Mouse (Mus musculus) embryonic facial prominence, embryonic 12.5 days (tissue): ENCODE data around the gene Olfr1255. TPM values are rescaled to one million over a fixed set of nuclear protein-coding genes. Genes with fewer than 3 reads are reported as not detected.

Source experiments
- ATAC-seq: fragments of 200-750 bp; cut with Nextera tagmentation; 2 replicates; pipeline ENCODE4 v1.8.0; 2017; ENCODE audit not compliant: insufficient number of reproducible peaks, insufficient read depth, low FRiP score, low TSS enrichment
- H3K27ac ChIP-seq: fragments of 300-500 bp; sonication (generic); 2 replicates; pipeline ENCODE4 v1.5.1; 2016; ENCODE audit warnings: mild to moderate bottlenecking
- H3K27me3 ChIP-seq: fragments of 300-500 bp; sonication (generic); 2 replicates; pipeline ENCODE4 v1.6.1; 2016; ENCODE audit warnings: mild to moderate bottlenecking, moderate library complexity
- H3K36me3 ChIP-seq: fragments of 300-500 bp; sonication (generic); 2 replicates; pipeline ENCODE4 v1.6.1; 2016; ENCODE audit warnings: mild to moderate bottlenecking
- H3K4me1 ChIP-seq: fragments of 300-500 bp; sonication (generic); 2 replicates; pipeline ENCODE4 v1.6.1; 2016
- H3K4me2 ChIP-seq: fragments of 300-500 bp; sonication (generic); replicated peaks from 2 replicates; pipeline ENCODE4 v1.6.1; 2016; ENCODE audit warnings: mild to moderate bottlenecking, moderate library complexity
- H3K4me3 ChIP-seq: fragments of 300-500 bp; sonication (generic); 2 replicates; pipeline ENCODE4 v1.5.1; 2016; ENCODE audit warnings: mild to moderate bottlenecking
- H3K9ac ChIP-seq: fragments of 300-500 bp; sonication (generic); 2 replicates; pipeline ENCODE4 v1.6.1; 2016; ENCODE audit warnings: mild to moderate bottlenecking, moderate library complexity
- H3K9me3 ChIP-seq: fragments of 300-500 bp; sonication (generic); 2 replicates; pipeline ENCODE4 v1.6.1; 2016; ENCODE audit warnings: mild to moderate bottlenecking, moderate library complexity
- WGBS: fragments of 180-500 bp; shearing (Covaris S2); methylation state at CpG from one replicate; pipeline ENCODE4 v1.1.7; 2016; 5-methylcytosine and 5-hydroxymethylcytosine counted together
- polyA plus RNA-seq: library from polyadenylated mRNA; unstranded; fragments of >200 nt; fragmentation: Nextera tagmentation; extraction: Ambion mirVana; gene quantifications from 2 replicates; pipeline ENCODE4 v1.2.1, GENCODE M21; 2016

The Olfr1255 gene
- not detected in 2 replicates for polyA plus RNA-seq

- WGBS = 78% methylated on average over 3 of the region's 3 CpGs
- H3K9ac ChIP-seq = no peak within 1 kb of the TSS
- no peak for ATAC-seq
Measured at GRCm38 (mm10) chr2:89811751-89812150, at the start of gene Olfr1255. TSS of gene Olfr1255 (plus strand) at chr2:89812051.

GRCm38 (mm10) chr2:89793519-89793918 is 18.3 kb upstream of the Olfr1255 start, which contains the start of gene Olfr1254:
TSS of gene Olfr1254 (minus strand) at chr2:89793619.
- Histone ChIP-seq H3K36me3 (no peaks in the 10 kb centered on the region), H3K27me3 (no peaks in the 10 kb centered on the region), H3K9ac (no peak within 1 kb of the TSS), H3K4me2 (no peak within 1 kb of the TSS), H3K9me3 (no peaks in the 10 kb centered on the region), H3K4me3 (no peak within 1 kb of the TSS), H3K27ac (no peak within 1 kb of the TSS), H3K4me1 (no peaks in the 10 kb centered on the region)
- no peak for ATAC-seq

More at GRCm38 (mm10) chr2:89811751-89812150, at the start of gene Olfr1255:
- H3K4me1 ChIP-seq = no peaks in the 10 kb centered on the region
- no peaks in the 10 kb centered on the region for H3K27me3 ChIP-seq
- H3K9me3 ChIP-seq = no peaks in the 10 kb centered on the region
- H3K36me3 ChIP-seq = no peaks in the 10 kb centered on the region
- no peak within 1 kb of the TSS for H3K4me3 ChIP-seq
- no peak within 1 kb of the TSS for H3K27ac ChIP-seq
- H3K4me2 ChIP-seq = no peak within 1 kb of the TSS

GRCm38 (mm10) chr2:89799583-89799982 is 12.3 kb upstream of the Olfr1255 start:
- Histone ChIP-seq H3K4me2 (no peak overlapping the region), H3K9ac (no peak overlapping the region), H3K27ac (no peak overlapping the region), H3K4me3 (no peak overlapping the region), H3K36me3 (no peaks in the 10 kb centered on the region), H3K27me3 (no peaks in the 10 kb centered on the region), H3K4me1 (no peaks in the 10 kb centered on the region), H3K9me3 (no peaks in the 10 kb centered on the region)
- WGBS = 86% methylated on average over 3 of the region's 3 CpGs
- ATAC-seq = no peak

- Histone ChIP-seq H3K9me3 (no peaks in the 10 kb centered on the region), H3K27ac (no peak overlapping the region), H3K36me3 (no peaks in the 10 kb centered on the region), H3K27me3 (no peaks in the 10 kb centered on the region), H3K4me1 (no peaks in the 10 kb centered on the region), H3K4me2 (no peak overlapping the region), H3K9ac (no peak overlapping the region), H3K4me3 (no peak overlapping the region)
- 81% methylated on average over 2 of the region's 2 CpGs for WGBS
- ATAC-seq = no peak
Measured at GRCm38 (mm10) chr2:89810751-89811150, 1.1 kb upstream of the Olfr1255 start.

- H3K4me2 ChIP-seq = no peak overlapping the region
- no peaks in the 10 kb centered on the region for H3K4me1 ChIP-seq
- 74% methylated on average over 1 of the region's 1 CpGs for WGBS
- no peak overlapping the region for H3K9ac ChIP-seq
- no peak overlapping the region for H3K27ac ChIP-seq
- H3K27me3 ChIP-seq = no peaks in the 10 kb centered on the region
- H3K4me3 ChIP-seq = no peak overlapping the region
- 0 out of 2 replicates have a peak, but pooled peaks cover 4% of the 10 kb centered on the region for H3K9me3 ChIP-seq
- ATAC-seq = no peak
- no peaks in the 10 kb centered on the region for H3K36me3 ChIP-seq
Measured at GRCm38 (mm10) chr2:89820216-89820615, 8.4 kb downstream of the Olfr1255 start.

GRCm38 (mm10) chr2:89841455-89841854 is 29.6 kb downstream of the Olfr1255 start, which contains the start of gene Olfr1256:
TSS of gene Olfr1256 (minus strand) at chr2:89841555.
- H3K9me3 ChIP-seq = no peaks in the 10 kb centered on the region
- H3K4me3 ChIP-seq = no peak within 1 kb of the TSS
- no peaks in the 10 kb centered on the region for H3K36me3 ChIP-seq
- no peak within 1 kb of the TSS for H3K9ac ChIP-seq
- no peaks in the 10 kb centered on the region for H3K27me3 ChIP-seq
- no peak for ATAC-seq
- no peaks in the 10 kb centered on the region for H3K4me1 ChIP-seq
- H3K27ac ChIP-seq = no peak within 1 kb of the TSS
- WGBS = 62% methylated on average over 2 of the region's 2 CpGs
- H3K4me2 ChIP-seq = no peak within 1 kb of the TSS

GRCm38 (mm10) chr2:89848105-89848504 is 36.3 kb downstream of the Olfr1255 start, which contains the start of gene Olfr48:
TSS of gene Olfr48 (minus strand) at chr2:89848205.
- Histone ChIP-seq H3K4me1 (no peaks in the 10 kb centered on the region), H3K27ac (no peak within 1 kb of the TSS), H3K36me3 (no peaks in the 10 kb centered on the region), H3K9ac (no peak within 1 kb of the TSS), H3K9me3 (no peaks in the 10 kb centered on the region), H3K4me2 (no peak within 1 kb of the TSS), H3K27me3 (no peaks in the 10 kb centered on the region), H3K4me3 (no peak within 1 kb of the TSS)
- WGBS = 84% methylated on average over 5 of the region's 5 CpGs
- ATAC-seq = no peak

- no peak overlapping the region for H3K27ac ChIP-seq
- H3K27me3 ChIP-seq = no peaks in the 10 kb centered on the region
- no peaks in the 10 kb centered on the region for H3K36me3 ChIP-seq
- H3K9me3 ChIP-seq = no peaks in the 10 kb centered on the region
- WGBS = 81% methylated on average over 1 of the region's 1 CpGs
- no peak overlapping the region for H3K4me3 ChIP-seq
- H3K9ac ChIP-seq = no peak overlapping the region
- ATAC-seq = no peak
- no peaks in the 10 kb centered on the region for H3K4me1 ChIP-seq
- no peak overlapping the region for H3K4me2 ChIP-seq
Measured at GRCm38 (mm10) chr2:89849230-89849629, 37.4 kb downstream of the Olfr1255 start.

Other genes starting within 250 kb of the Olfr1255 start
- not detected in 2 replicates for gene Olfr1245, start 233.6 kb upstream of the Olfr1255 start, polyA plus RNA-seq
- gene Olfr1246, start 218.9 kb upstream of the Olfr1255 start, polyA plus RNA-seq = not detected in 2 replicates
- not detected in 2 replicates for gene Olfr1247, start 197.9 kb upstream of the Olfr1255 start, polyA plus RNA-seq
- gene Olfr1248, start 193.8 kb upstream of the Olfr1255 start, polyA plus RNA-seq = not detected in 2 replicates
- gene Olfr1249, start 177.1 kb upstream of the Olfr1255 start, polyA plus RNA-seq = not detected in 2 replicates
- not detected in 2 replicates for gene Olfr1250, start 150.6 kb upstream of the Olfr1255 start, polyA plus RNA-seq
- gene Olfr1251, start 140.1 kb upstream of the Olfr1255 start, polyA plus RNA-seq = not detected in 2 replicates
- not detected in 2 replicates for gene Olfr1252, start 87.0 kb upstream of the Olfr1255 start, polyA plus RNA-seq
- not detected in 2 replicates for gene Olfr1253, start 55.0 kb upstream of the Olfr1255 start, polyA plus RNA-seq
- not detected in 2 replicates for gene Olfr1254, start 18.4 kb upstream of the Olfr1255 start, polyA plus RNA-seq
- gene Olfr1256, start 29.5 kb downstream of the Olfr1255 start, polyA plus RNA-seq = not detected in 2 replicates
- gene Olfr48, start 36.2 kb downstream of the Olfr1255 start, polyA plus RNA-seq = not detected in 2 replicates
- not detected in 2 replicates for gene Olfr1257, start 66.4 kb downstream of the Olfr1255 start, polyA plus RNA-seq
- not detected in 2 replicates for gene Olfr1258, start 115.3 kb downstream of the Olfr1255 start, polyA plus RNA-seq
- 0.04 TPM in 1 of 2 replicates, not detected in the other for gene Olfr1259, start 136.6 kb downstream of the Olfr1255 start, polyA plus RNA-seq
- gene Olfr1260, start 162.3 kb downstream of the Olfr1255 start, polyA plus RNA-seq = not detected in 2 replicates
- not detected in 2 replicates for gene Olfr1261, start 179.2 kb downstream of the Olfr1255 start, polyA plus RNA-seq
- not detected in 2 replicates for gene Olfr1262, start 188.1 kb downstream of the Olfr1255 start, polyA plus RNA-seq
- gene Olfr1263, start 200.1 kb downstream of the Olfr1255 start, polyA plus RNA-seq = not detected in 2 replicates
- gene Olfr1264, start 213.5 kb downstream of the Olfr1255 start, polyA plus RNA-seq = not detected in 2 replicates
- not detected in 2 replicates for gene Olfr1265, start 223.3 kb downstream of the Olfr1255 start, polyA plus RNA-seq